Mouse (Mus musculus): Measurements from ENCODE around the gene Wdr70. TPM values are rescaled to one million over a fixed set of nuclear protein-coding genes. Genes with fewer than 3 reads are reported as not detected.

Wdr70 gene
- polyA plus RNA-seq, 1 experiment from 2014 or later = 26.9 TPM

- WGBS (ENCODE audit: insufficient replicate concordance) = 78% methylated on average over 3 of the region's 3 CpGs
- H3K27me3 ChIP-seq = no peaks in the 10 kb centered on the region
- no peak overlapping the region for H3K4me3 ChIP-seq (replicated peaks)
- ATAC-seq (ENCODE audit: low read depth) (no peak), DNase-seq (no peak)
- H3K4me2 ChIP-seq = no peak overlapping the region
- no peaks in the 10 kb centered on the region for H3K4me1 ChIP-seq (replicated peaks)
- peaks cover 12% of the 10 kb centered on the region for H3K36me3 ChIP-seq
- no peak overlapping the region for H3K27ac ChIP-seq
- no peaks in the 10 kb centered on the region for H3K9me3 ChIP-seq (replicated peaks)
- no peak overlapping the region for H3K9ac ChIP-seq
Observed at GRCm38 (mm10) chr15:8030643-8031042, 68.4 kb downstream of the Wdr70 start.

GRCm38 (mm10) chr15:8027503-8027902, 71.5 kb downstream of the Wdr70 start:
- WGBS (ENCODE audit: insufficient replicate concordance) = 82% methylated on average over 2 of the region's 2 CpGs
- Histone ChIP-seq H3K4me2 (no peak overlapping the region), H3K4me3 (replicated peaks) (no peak overlapping the region), H3K9ac (no peak overlapping the region), H3K36me3 (no peaks in the 10 kb centered on the region), H3K4me1 (replicated peaks) (no peaks in the 10 kb centered on the region), H3K27ac (no peak overlapping the region), H3K27me3 (no peaks in the 10 kb centered on the region), H3K9me3 (replicated peaks) (no peaks in the 10 kb centered on the region)
- DNase-seq = no peak
- no peak for ATAC-seq (ENCODE audit: low read depth)

GRCm38 (mm10) chr15:8011418-8011817, 87.6 kb downstream of the Wdr70 start:
- H3K27me3 ChIP-seq = no peaks in the 10 kb centered on the region
- WGBS (ENCODE audit: insufficient replicate concordance) = 86% methylated on average over 7 of the region's 7 CpGs
- H3K9ac ChIP-seq = no peak overlapping the region
- ATAC-seq (ENCODE audit: low read depth) = no peak
- no peaks in the 10 kb centered on the region for H3K4me1 ChIP-seq (replicated peaks)
- H3K9me3 ChIP-seq (replicated peaks) = no peaks in the 10 kb centered on the region
- DNase-seq = no peak
- H3K4me3 ChIP-seq (replicated peaks) = no peak overlapping the region
- no peak overlapping the region for H3K4me2 ChIP-seq
- H3K36me3 ChIP-seq = no peaks in the 10 kb centered on the region
- no peak overlapping the region for H3K27ac ChIP-seq

GRCm38 (mm10) chr15:8007413-8007812, 91.6 kb downstream of the Wdr70 start:
- Histone ChIP-seq H3K9ac (no peak overlapping the region), H3K9me3 (replicated peaks) (no peaks in the 10 kb centered on the region), H3K27me3 (no peaks in the 10 kb centered on the region), H3K4me1 (replicated peaks) (no peaks in the 10 kb centered on the region), H3K4me2 (no peak overlapping the region), H3K36me3 (no peaks in the 10 kb centered on the region), H3K4me3 (replicated peaks) (no peak overlapping the region), H3K27ac (no peak overlapping the region)
- 85% methylated on average over 8 of the region's 8 CpGs for WGBS (ENCODE audit: insufficient replicate concordance)
- no peak for DNase-seq
- ATAC-seq (ENCODE audit: low read depth) = no peak

- H3K4me2 ChIP-seq = no peak overlapping the region
Observed at GRCm38 (mm10) chr15:8006056-8006455, 93.0 kb downstream of the Wdr70 start.

GRCm38 (mm10) chr15:8005506-8005905, 93.5 kb downstream of the Wdr70 start:
- H3K4me1 ChIP-seq (replicated peaks) = no peaks in the 10 kb centered on the region
- no peaks in the 10 kb centered on the region for H3K36me3 ChIP-seq
- H3K9me3 ChIP-seq (replicated peaks) = no peaks in the 10 kb centered on the region
- no peak for DNase-seq
- H3K27ac ChIP-seq = no peak overlapping the region
- no peak for ATAC-seq (ENCODE audit: low read depth)
- no peak overlapping the region for H3K4me3 ChIP-seq (replicated peaks)
- WGBS (ENCODE audit: insufficient replicate concordance) = 77% methylated on average over 5 of the region's 5 CpGs
- no peaks in the 10 kb centered on the region for H3K27me3 ChIP-seq
- H3K9ac ChIP-seq = no peak overlapping the region
- no peak overlapping the region for H3K4me2 ChIP-seq

More at GRCm38 (mm10) chr15:8006056-8006455, 93.0 kb downstream of the Wdr70 start:
- Histone ChIP-seq H3K27me3 (no peaks in the 10 kb centered on the region), H3K27ac (no peak overlapping the region), H3K4me1 (replicated peaks) (no peaks in the 10 kb centered on the region), H3K9ac (no peak overlapping the region), H3K4me3 (replicated peaks) (no peak overlapping the region), H3K36me3 (no peaks in the 10 kb centered on the region), H3K9me3 (replicated peaks) (no peaks in the 10 kb centered on the region)
- ATAC-seq (ENCODE audit: low read depth) (no peak), DNase-seq (no peak)
- WGBS (ENCODE audit: insufficient replicate concordance) = 83% methylated on average over 1 of the region's 1 CpGs

- no peak overlapping the region for H3K9ac ChIP-seq
- H3K27ac ChIP-seq = no peak overlapping the region
- H3K4me2 ChIP-seq = no peak overlapping the region
- DNase-seq (no peak), ATAC-seq (ENCODE audit: low read depth) (no peak)
- 76% methylated on average over 8 of the region's 8 CpGs for WGBS (ENCODE audit: insufficient replicate concordance)
- no peak overlapping the region for H3K4me3 ChIP-seq (replicated peaks)
- H3K9me3 ChIP-seq (replicated peaks) = no peaks in the 10 kb centered on the region
- H3K27me3 ChIP-seq = no peaks in the 10 kb centered on the region
- peaks cover 5% of the 10 kb centered on the region; the same call in 1 of the 2 replicates for H3K4me1 ChIP-seq (replicated peaks)
- H3K36me3 ChIP-seq = no peaks in the 10 kb centered on the region
Observed at GRCm38 (mm10) chr15:8003789-8004188, 95.2 kb downstream of the Wdr70 start.

- ATAC-seq (ENCODE audit: low read depth) (peak; percentile 85), DNase-seq (peak; percentile 42)
- H3K4me2 ChIP-seq = peak overlapping the region; percentile 39
- no peak overlapping the region for H3K4me3 ChIP-seq (replicated peaks)
- H3K27me3 ChIP-seq = no peaks in the 10 kb centered on the region
- peaks cover 8% of the 10 kb centered on the region; the same call in 1 of the 2 replicates for H3K4me1 ChIP-seq (replicated peaks)
- H3K9me3 ChIP-seq (replicated peaks) = no peaks in the 10 kb centered on the region
- WGBS (ENCODE audit: insufficient replicate concordance) = 37% methylated on average over 14 of the region's 14 CpGs
- H3K27ac ChIP-seq = no peak overlapping the region
- H3K9ac ChIP-seq = no peak overlapping the region
- H3K36me3 ChIP-seq = no peaks in the 10 kb centered on the region
Observed at GRCm38 (mm10) chr15:7998843-7999546, 100.0 kb downstream of the Wdr70 start.

- H3K27me3 ChIP-seq = no peaks in the 10 kb centered on the region
- H3K4me3 ChIP-seq (replicated peaks) = no peak overlapping the region
- no peak overlapping the region for H3K27ac ChIP-seq
- H3K36me3 ChIP-seq = no peaks in the 10 kb centered on the region
- DNase-seq (no peak), ATAC-seq (ENCODE audit: low read depth) (no peak)
- no peak overlapping the region for H3K4me2 ChIP-seq
- H3K9me3 ChIP-seq (replicated peaks) = no peaks in the 10 kb centered on the region
- H3K4me1 ChIP-seq (replicated peaks) = peaks cover 8% of the 10 kb centered on the region; the same call in 1 of the 2 replicates
- WGBS (ENCODE audit: insufficient replicate concordance) = 34% methylated on average over 2 of the region's 2 CpGs
- H3K9ac ChIP-seq = no peak overlapping the region
Observed at GRCm38 (mm10) chr15:7998095-7998494, 100.9 kb downstream of the Wdr70 start.

- ATAC-seq (ENCODE audit: low read depth) (no peak), DNase-seq (no peak)
- no peak overlapping the region for H3K27ac ChIP-seq
- WGBS (ENCODE audit: insufficient replicate concordance) = 71% methylated on average over 6 of the region's 6 CpGs
- no peaks in the 10 kb centered on the region for H3K36me3 ChIP-seq
- H3K9ac ChIP-seq = no peak overlapping the region
- no peaks in the 10 kb centered on the region for H3K27me3 ChIP-seq
- no peaks in the 10 kb centered on the region for H3K9me3 ChIP-seq (replicated peaks)
- H3K4me2 ChIP-seq = no peak overlapping the region
- peaks cover 2% of the 10 kb centered on the region; the same call in 1 of the 2 replicates for H3K4me1 ChIP-seq (replicated peaks)
- no peak overlapping the region for H3K4me3 ChIP-seq (replicated peaks)
Observed at GRCm38 (mm10) chr15:7993721-7994120, 105.3 kb downstream of the Wdr70 start.

GRCm38 (mm10) chr15:7990101-7990500, 108.9 kb downstream of the Wdr70 start:
- Histone ChIP-seq H3K9me3 (replicated peaks) (no peaks in the 10 kb centered on the region), H3K36me3 (no peaks in the 10 kb centered on the region), H3K4me3 (replicated peaks) (no peak overlapping the region), H3K27me3 (no peaks in the 10 kb centered on the region), H3K27ac (no peak overlapping the region), H3K4me2 (no peak overlapping the region), H3K4me1 (replicated peaks) (no peaks in the 10 kb centered on the region), H3K9ac (no peak overlapping the region)
- ATAC-seq (ENCODE audit: low read depth) (no peak), DNase-seq (no peak)

- Histone ChIP-seq H3K9me3 (replicated peaks) (no peaks in the 10 kb centered on the region), H3K4me2 (no peak overlapping the region), H3K9ac (no peak overlapping the region), H3K36me3 (no peaks in the 10 kb centered on the region), H3K4me3 (replicated peaks) (no peak overlapping the region), H3K4me1 (replicated peaks) (no peaks in the 10 kb centered on the region), H3K27me3 (no peaks in the 10 kb centered on the region), H3K27ac (no peak overlapping the region)
- WGBS (ENCODE audit: insufficient replicate concordance) = 80% methylated on average over 8 of the region's 8 CpGs
- DNase-seq (no peak), ATAC-seq (ENCODE audit: low read depth) (no peak)
Observed at GRCm38 (mm10) chr15:7987374-7987773, 111.6 kb downstream of the Wdr70 start.

Measured in liver, embryonic 13.5 days (tissue).